Mouse (Mus musculus): ENCODE results near the gene Fam98c.
"Not testable (repeated sequence)": the region's sequence is repeated elsewhere in the genome, so short reads cannot be mapped to it uniquely, and the experiment has no call there.

Gene Fam98c

DNA sequence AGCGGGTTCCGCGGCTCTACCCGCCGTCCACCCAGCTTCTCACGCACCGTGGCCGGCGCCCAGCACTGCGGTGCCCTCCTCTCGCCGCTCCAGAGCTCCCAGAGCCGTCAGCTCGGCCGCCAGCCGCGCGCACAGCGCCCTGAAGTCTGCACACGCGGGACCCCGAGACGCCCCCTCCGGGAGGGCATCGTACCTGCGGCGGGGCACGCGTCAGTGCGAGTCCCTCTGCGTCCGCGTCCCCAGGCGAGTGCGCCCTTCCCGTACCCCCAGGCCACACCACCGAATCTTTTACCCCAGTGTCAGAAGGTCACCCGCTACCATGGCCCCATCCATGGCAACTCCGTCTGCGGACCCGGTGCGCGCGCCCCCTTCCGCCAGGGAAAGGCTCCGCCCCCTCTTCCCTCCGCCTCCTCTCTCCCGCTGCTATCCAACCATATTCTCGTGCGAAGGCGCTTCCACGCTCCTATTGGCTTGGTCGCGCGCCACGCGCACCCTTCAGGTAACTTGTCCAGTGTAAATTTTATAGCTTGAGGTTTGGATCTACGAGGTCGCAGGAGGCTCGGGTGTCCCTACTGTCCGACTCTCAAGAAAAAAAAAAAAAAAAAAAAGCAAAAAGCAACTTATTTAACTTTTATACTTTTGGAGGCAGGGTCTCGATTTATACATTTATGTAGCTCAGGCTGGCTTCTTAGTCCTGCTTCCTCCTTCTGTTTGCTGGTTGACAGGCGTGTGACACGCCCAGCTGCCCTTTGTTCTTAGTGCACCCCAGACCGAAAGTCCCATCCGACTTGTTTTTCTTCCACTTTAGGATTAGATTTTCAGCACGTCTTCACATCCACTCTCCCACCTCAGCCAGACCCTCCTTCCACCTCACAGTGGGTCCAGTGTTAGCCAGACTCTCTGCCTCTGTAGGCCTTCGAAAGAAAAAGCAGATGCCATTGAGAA, at the start of gene Fam98c:
Gene Fam98c (minus strand): TSS at position 397 of the 945 bp plus-strand sequence.
- in situ Hi-C loops (cut with MboI), result no loop called here

DNA sequence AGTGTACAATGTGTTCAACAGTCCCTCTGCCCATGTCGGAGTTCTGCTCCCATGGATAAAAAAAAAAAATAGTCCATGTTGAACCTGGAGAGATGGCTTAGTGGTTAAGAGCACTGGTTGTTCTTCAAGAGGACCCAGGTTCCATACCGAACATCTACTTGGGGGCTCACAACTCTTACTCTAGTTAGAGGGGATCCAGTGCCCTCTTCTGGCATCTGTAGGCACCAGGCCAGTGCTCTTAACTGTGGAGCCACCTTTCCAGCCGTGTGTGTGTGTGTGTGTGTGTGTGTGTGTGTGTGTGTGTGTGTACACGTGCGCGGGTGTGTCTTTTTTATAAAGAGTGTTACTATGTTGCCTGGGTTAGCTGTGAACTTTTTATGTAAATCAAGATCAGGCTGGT, 46.5 kb upstream of the Fam98c start:
- in situ Hi-C loops (cut with MboI), result no loop called here

DNA sequence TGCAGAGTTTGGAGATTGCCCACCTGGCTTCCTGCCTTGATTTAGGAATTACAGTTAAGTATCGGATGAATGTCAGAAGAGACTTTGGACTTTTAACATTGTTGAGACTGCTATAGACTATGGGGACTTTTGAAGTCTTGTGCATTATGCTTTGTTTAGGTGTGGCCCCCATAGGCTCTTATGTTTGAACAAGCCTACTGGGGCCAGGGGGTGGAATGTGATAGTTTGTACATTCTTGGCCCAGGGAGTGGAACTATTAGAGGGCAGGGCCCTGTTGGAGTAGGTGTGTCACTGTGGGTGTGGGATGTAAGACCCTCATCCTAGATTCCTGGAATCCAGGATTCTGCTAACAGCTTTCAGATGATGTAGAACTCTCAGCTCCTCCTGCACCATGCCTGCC, 38.2 kb upstream of the Fam98c start:
- in situ Hi-C loops (cut with MboI), result not testable (repeated sequence)

- in situ Hi-C loops (cut with MboI), result not testable (repeated sequence)
These were observed 25.3 kb upstream of the Fam98c start for GRCm38 (mm10) chr7:29181323-29181722.

DNA sequence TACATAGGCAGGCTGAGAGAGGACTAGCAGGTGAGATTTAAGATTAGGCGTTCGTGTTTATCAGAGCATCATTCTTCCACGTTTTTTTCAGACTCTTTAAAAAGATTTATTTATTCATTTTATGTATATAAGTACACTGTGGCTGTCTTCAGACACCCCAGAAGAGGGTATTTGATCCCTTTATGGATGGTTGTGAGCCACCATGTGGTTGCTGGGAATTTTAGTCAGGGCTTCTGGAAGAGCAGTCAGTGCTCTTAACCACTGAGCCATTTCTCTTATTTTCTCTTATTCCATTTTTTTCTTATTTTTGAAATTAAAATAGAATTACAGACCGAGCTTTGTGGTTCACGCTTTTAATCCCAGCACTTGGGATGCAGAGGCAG, 24.8 kb upstream of the Fam98c start:
- in situ Hi-C loops (cut with MboI), result no loop called here

DNA sequence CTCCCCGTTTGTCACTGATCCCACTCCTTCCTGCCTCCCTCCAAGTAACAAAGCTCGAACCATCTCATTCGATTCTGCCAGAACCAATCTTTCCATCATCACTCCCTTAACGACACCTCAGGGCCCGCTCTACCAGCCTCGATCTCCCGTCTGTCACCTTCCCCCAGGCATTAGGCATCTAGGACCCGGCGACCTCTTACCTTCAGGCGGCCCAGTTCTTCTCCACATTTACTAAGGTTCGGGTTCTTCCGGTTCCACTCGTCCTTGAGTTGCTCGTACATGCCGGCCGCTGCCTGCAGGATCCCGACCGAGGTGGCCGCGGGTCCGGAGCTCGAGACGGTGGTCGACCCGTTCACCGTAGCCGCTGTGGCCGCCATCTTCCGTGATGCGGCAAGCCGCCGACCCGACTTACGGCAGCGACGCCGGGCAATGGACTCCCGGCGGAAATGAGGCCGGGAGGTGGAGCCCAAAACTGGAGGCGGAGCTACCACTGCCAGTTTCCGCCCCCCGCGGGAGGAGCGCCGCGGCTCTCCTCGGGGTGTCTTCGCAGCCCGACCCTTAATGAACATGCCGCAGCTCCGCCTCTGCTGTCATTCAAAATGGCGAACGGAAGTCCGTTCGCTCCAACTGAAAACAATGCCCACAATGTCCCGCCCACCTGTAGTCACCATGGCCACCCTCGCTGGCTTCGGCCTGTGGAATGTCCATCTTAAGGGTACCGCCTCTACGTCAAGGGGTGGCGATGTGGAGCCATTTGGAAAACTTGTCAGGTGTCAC, 24.2 kb upstream of the Fam98c start, which contains the start of gene Psmd8:
Gene Psmd8 (minus strand): TSS at position 625 of the 777 bp plus-strand sequence.
- in situ Hi-C loops (cut with MboI), result no loop called here

DNA sequence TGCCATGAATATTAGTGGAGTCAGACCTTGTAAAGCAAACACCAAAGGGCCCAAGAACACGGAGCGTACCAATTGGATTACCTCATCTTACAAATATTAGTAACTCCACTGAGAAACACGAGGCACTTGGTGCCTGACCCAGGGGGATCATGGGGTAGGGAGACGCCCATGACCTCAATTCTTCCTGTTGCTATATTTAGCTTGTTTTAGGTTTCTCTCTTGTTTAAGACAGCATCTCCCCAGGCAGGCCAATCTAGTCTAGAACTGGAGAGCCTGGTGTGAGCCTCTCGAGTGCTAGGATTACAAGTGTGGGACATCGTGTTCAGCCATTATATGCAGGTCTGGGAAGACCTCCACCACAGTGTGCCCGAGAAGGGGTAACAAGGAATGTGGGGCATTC, 23.3 kb upstream of the Fam98c start:
- in situ Hi-C loops (cut with MboI), result no loop called here

GRCm38 (mm10) chr7:29178106-29178505, 22.1 kb upstream of the Fam98c start:
- in situ Hi-C loops (cut with MboI), result no loop called here

DNA sequence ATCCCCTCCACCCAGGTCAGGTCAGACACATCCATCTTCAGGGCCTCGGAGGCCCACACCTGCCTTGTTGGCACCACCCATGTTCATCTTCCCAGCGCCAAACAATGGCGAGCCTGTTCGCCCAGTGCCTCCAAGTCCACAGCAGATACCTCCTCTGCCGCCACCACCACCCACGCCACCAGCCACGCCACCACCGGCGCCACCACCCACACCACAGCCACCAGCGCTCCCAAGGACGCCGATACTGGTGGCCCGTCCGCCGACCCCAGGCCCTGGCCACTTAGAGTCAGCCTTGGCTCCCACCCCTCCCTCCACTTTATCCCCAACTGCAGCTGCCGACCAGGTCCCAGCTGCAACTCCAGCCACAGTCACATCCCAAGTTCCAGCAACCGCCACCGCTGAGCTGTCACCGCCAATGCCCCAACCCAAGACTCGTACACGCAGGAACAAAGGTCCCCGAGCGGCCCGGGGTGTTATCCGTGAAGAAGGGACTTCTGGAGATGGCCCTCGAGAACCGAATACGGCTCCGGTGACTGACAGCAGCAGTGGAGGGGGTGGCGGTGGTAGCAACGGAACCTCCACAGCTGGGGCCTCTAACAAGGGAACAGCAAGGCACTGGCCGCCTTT, 16.5 kb upstream of the Fam98c start:
- in situ Hi-C loops (cut with MboI), result no loop called here

GRCm38 (mm10) chr7:29171562-29172097, 15.6 kb upstream of the Fam98c start:
- in situ Hi-C loops (cut with MboI), result no loop called here

DNA sequence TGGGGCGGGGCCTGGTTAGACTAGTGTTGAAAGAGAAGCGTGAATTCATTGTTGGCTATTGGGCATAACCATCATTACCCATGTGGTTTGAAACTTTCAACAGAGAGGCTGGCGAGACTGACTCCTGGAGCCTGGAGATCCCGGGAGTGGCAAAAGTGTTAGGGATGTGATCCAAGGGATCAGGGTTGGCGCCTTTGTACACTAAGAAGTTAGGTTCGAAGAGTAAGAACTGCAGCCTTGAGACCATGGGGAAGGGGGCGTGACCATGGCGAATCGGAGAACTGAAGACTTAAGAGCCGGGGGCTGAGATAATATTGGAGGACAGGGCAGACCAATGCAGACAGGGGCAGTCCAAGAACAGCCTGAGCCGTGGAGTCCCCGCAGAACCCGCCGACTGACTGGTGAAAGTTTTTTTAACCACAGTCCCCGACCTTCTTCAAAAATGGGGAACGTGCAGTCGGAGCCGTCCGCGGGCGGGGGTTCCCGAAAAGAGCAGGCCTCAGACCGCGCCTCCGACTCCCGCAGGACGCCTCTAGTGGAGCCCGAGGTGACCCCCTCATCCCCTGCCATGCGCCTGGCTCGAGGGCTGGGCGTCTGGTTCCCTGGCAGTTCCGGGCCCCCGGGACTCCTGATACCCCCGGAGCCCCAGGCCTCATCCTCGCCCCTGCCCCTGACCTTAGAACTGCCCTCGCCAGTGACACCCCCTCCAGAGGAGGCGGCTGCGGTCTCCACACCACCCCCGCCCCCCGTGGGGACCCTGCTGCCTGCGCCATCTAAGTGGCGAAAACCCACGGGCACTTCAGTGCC, 14.9 kb upstream of the Fam98c start:
- in situ Hi-C loops (cut with MboI), result no loop called here

GRCm38 (mm10) chr7:29170066-29170754, 14.2 kb upstream of the Fam98c start, which contains the start of the genes Ggn and Spred3:
Gene Ggn (plus strand): TSS chr7:29170210.
Gene Spred3 (minus strand): TSS chr7:29170411.
- in situ Hi-C loops (cut with MboI), result no loop called here

DNA sequence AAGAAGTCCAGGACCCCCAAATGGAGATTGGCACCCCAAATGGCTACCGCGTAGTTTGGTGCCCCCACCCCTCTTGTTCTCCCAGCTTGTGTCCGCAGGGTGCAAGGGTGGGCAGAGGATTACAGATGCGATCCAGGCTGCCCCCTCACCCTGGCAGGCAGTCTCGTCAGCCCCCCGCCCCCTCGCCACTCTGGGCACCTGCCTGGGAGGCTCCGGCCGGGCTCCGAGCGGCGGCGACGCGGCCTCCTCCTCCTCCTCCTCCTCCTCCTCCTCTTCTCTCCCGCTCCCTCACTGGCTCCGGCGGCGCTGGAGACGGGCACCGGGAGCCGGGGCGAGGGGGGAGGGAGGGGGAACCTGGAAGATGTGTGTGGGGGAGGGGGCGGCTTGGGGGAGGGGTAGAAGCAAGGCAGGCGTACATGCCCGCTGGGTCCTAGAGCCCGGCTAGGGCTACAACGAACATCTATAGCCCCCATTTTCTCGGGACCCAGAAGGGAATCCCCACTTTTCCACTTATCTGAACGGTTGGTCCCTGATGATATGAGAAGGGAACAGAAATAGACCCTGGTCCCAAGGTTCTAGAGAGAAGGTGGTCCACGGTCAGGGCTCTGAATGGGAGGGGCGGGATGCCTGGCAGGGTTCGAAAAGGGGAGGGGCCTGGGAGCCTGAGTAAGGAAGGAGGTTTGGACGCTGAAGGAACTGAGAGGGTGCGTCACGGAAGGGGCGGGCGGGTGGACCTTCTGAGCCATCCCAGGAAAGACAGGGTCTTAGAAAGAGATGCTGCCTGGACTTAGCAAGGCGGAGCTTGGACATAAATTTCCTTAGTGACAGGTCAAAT, 13.4 kb upstream of the Fam98c start:
- in situ Hi-C loops (cut with MboI), result no loop called here

DNA sequence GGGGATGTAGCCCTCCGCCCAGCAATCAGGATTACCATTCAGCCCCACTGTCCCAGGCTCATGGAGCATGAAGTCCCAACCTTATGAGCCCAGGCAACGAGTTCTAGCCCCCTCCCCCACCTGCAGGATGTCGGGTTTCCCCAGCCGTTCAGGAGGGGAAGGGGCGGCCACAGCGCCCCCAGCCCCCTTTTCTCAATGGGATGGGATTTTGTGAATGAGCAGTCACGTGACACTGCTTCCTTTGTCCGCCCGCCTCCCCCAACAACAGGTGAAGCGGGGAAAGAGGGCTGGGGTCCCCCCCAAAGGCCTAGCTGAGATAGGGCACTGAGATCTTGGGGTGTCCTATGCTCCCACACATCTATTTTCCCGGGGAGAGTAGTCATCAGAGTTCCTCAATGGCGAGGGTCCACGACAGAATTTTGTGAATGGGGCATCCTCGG, 12.8 kb upstream of the Fam98c start:
- in situ Hi-C loops (cut with MboI), result no loop called here

- in situ Hi-C loops (cut with MboI), result no loop called here
These were observed 12.2 kb upstream of the Fam98c start for GRCm38 (mm10) chr7:29168121-29168695.

- in situ Hi-C loops (cut with MboI), result no loop called here
These were observed 11.6 kb upstream of the Fam98c start for GRCm38 (mm10) chr7:29167656-29168055.

DNA sequence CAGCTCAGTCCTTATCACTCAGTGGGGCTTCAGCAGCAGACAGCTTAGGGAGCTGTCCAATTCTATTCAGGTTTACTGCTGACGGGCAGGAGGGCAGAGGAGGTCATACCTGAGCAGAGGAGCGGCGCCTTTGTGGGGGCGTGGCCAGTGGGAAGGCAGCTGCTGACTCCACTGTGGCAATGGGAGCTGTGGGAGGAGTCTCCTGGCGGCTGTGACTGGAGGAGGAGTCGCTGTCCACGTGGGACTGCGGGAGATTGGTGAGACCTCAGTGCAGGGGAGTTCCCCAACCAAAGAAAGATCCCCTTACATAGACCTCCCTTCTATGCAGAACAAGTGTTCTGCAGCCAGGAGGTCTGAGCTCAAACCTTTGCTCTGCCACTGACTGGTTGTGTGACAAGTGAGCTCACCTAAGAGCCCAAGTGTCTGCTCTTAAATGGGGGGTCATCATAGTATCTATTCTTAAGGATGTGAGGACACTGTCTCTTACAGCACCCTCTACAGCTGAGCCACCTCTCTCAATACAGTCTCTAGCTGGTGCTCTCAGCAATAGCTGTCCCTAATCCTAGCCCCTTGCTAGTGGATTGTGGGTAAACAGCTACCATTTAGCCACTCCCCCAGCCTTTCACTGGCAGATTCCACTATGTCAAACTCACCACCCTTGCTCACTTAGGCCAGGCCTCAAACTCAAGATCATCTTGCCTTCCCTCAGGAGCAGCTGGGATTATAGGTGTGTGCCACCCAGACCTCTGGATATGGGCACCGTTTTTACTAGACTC, 6.9 kb upstream of the Fam98c start:
- in situ Hi-C loops (cut with MboI), result no loop called here

DNA sequence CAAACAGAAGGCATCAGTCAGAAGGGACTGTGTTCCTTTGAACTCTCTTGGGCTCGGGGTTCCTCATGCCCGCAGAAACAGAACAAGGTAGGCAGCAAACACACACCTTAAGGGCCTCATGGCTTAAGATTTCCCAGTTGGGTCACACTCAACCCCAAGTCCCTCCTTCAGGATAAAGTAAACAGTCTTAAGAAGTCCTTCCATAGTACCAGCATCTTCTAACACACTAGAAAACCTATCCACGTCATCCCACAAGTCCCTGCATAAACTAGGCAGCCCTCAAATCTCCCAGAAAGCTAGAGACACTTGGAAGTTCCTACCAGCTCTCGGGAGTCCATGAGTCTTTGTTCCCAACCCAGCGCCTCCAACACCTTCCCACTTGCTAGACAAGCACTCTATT, 6.3 kb upstream of the Fam98c start:
- in situ Hi-C loops (cut with MboI), result no loop called here

Data from mature B cell (primary cell).